Mouse (Mus musculus) megakaryocyte-erythroid progenitor cell, adult 5-6 weeks (primary cell): ENCODE results near the gene Neil1. TPM values are rescaled to one million over a fixed set of nuclear protein-coding genes. Genes with fewer than 3 reads are reported as not detected.
A peak's percentile ranks its signal among the peaks of the same experiment; 100 is the strongest.

Source experiments
- ATAC-seq: replicated peaks from 2 replicates; pipeline ENCODE4 v1.8.0; 2016; ENCODE audit warnings: mild to moderate bottlenecking, inconsistent platforms; ENCODE audit not compliant: severe bottlenecking, poor library complexity, low FRiP score, low TSS enrichment
- total RNA-seq, 2 experiments: library from RNA; stranded (forward) in 1 of 2; stranded (reverse) in 1 of 2; fragments of 200-1000, 215-1000 nt in 1 of 2; fragments of >200 nt in 1 of 2; fragmentation: Nextera tagmentation in 1 of 2; gene quantifications; 2 replicates each; pipeline ENCODE4 v1.2.3; 2014 to 2017

The Neil1 gene
- total RNA-seq (2014; fragmentation: Nextera tagmentation) (12.2 and 12.5 TPM in 2 replicates), total RNA-seq (2017) (2.8 and 3.5 TPM in 2 replicates)

- ATAC-seq, result peak; percentile 91
Measured at GRCm38 (mm10) chr9:57148144-57148878, at the start of gene Neil1. Neil1 (minus strand) TSS chr9:57148305.

- no peak for ATAC-seq
Measured at GRCm38 (mm10) chr9:57197414-57197813, 49.3 kb upstream of the Neil1 start.

GRCm38 (mm10) chr9:57196708-57197107 is 48.6 kb upstream of the Neil1 start:
- ATAC-seq, result no peak

GRCm38 (mm10) chr9:57168411-57168810 is 20.3 kb upstream of the Neil1 start:
- ATAC-seq, result no peak

- ATAC-seq, result no peak
Measured at GRCm38 (mm10) chr9:57166173-57166572, 18.1 kb upstream of the Neil1 start.

GRCm38 (mm10) chr9:57163137-57163536 is 15.0 kb upstream of the Neil1 start:
- no peak for ATAC-seq

- peak; percentile 61 for ATAC-seq
Measured at GRCm38 (mm10) chr9:57162496-57162895, 14.4 kb upstream of the Neil1 start.

- ATAC-seq, result no peak
Measured at GRCm38 (mm10) chr9:57158506-57158905, 10.4 kb upstream of the Neil1 start.

GRCm38 (mm10) chr9:57158013-57158470 is 9.9 kb upstream of the Neil1 start, which contains the start of gene Commd4:
Commd4 (minus strand) TSS chr9:57158331.
- ATAC-seq, result peak; percentile 76

- no peak for ATAC-seq
Measured at GRCm38 (mm10) chr9:57157499-57157898, 9.4 kb upstream of the Neil1 start.

- no peak for ATAC-seq
Measured at GRCm38 (mm10) chr9:57156823-57157222, 8.7 kb upstream of the Neil1 start.

GRCm38 (mm10) chr9:57156383-57156782 is 8.3 kb upstream of the Neil1 start:
- ATAC-seq, result no peak

- no peak for ATAC-seq
Measured at GRCm38 (mm10) chr9:57152331-57152730, 4.2 kb upstream of the Neil1 start.

- ATAC-seq, result no peak
Measured at GRCm38 (mm10) chr9:57150192-57150591, 2.1 kb upstream of the Neil1 start.

- no peak for ATAC-seq
Measured at GRCm38 (mm10) chr9:57149021-57149420, 916 bp upstream of the Neil1 start.

GRCm38 (mm10) chr9:57147205-57148143 is 631 bp downstream of the Neil1 start:
- ATAC-seq, result 0 out of 2 replicates have a peak, but pooled peaks have one; percentile 14

- ATAC-seq, result no peak
Measured at GRCm38 (mm10) chr9:57146451-57147066, 1.5 kb downstream of the Neil1 start.

GRCm38 (mm10) chr9:57144830-57145229 is 3.3 kb downstream of the Neil1 start:
- ATAC-seq, result no peak

GRCm38 (mm10) chr9:57143212-57143611 is 4.9 kb downstream of the Neil1 start:
- ATAC-seq, result no peak
